Mouse (Mus musculus) lung, embryonic 14.5 days (tissue): ENCODE results near the gene Hps1. TPM values are rescaled to one million over a fixed set of nuclear protein-coding genes. Genes with fewer than 3 reads are reported as not detected.
A peak's percentile ranks its signal among the peaks of the same experiment; 100 is the strongest.

Experiments
- ATAC-seq: fragments of 200-750 bp; cut with Nextera tagmentation; 2 replicates; pipeline ENCODE4 v1.8.0; 2017; ENCODE audit warnings: mild to moderate bottlenecking, moderate TSS enrichment, moderate library complexity; ENCODE audit not compliant: insufficient read depth
- DNase-seq: peaks from one replicate; pipeline ENCODE4 v3.0.0-alpha.2; 2015
- H3K27ac ChIP-seq: fragments of 300-500 bp; sonication (generic); 2 replicates; pipeline ENCODE4 v1.5.1; 2014; ENCODE audit warnings: low read depth, mild to moderate bottlenecking, moderate library complexity
- H3K27me3 ChIP-seq: fragments of 300-500 bp; sonication (generic); 2 replicates; pipeline ENCODE4 v1.6.1; 2014; ENCODE audit warnings: low read length, control low read depth; ENCODE audit not compliant: insufficient read depth
- H3K36me3 ChIP-seq: fragments of 300-500 bp; sonication (generic); 2 replicates; pipeline ENCODE4 v1.6.1; 2014; ENCODE audit warnings: control low read depth; ENCODE audit not compliant: insufficient read depth
- H3K4me1 ChIP-seq: fragments of 300-500 bp; sonication (generic); 2 replicates; pipeline ENCODE4 v1.6.1; 2014; ENCODE audit warnings: antibody characterized with exemption, control low read depth; ENCODE audit not compliant: insufficient read depth
- H3K4me2 ChIP-seq: fragments of 300-500 bp; sonication (generic); 2 replicates; pipeline ENCODE4 v1.6.1; 2014; ENCODE audit warnings: mild to moderate bottlenecking
- H3K4me3 ChIP-seq: fragments of 300-500 bp; sonication (generic); 2 replicates; pipeline ENCODE4 v1.5.1; 2014; ENCODE audit warnings: low read depth, low read length
- H3K9ac ChIP-seq: fragments of 300-500 bp; sonication (generic); 2 replicates; pipeline ENCODE4 v1.6.1; 2014
- H3K9me3 ChIP-seq: fragments of 300-500 bp; sonication (generic); 2 replicates; pipeline ENCODE4 v1.6.1; 2016; ENCODE audit warnings: low read depth, low read length, control low read depth
- CTCF ChIP-seq: IDR thresholded peaks from 2 replicates; pipeline ENCODE4 v1.5.1; 2016; ENCODE audit warnings: antibody characterized with exemption, low read depth
- WGBS: fragments of 180-500 bp; shearing (Covaris S2); extraction: QIAGEN DNeasy Blood & Tissue Kit; methylation state at CpG from one replicate; pipeline ENCODE4 v1.1.7; 2014; 5-methylcytosine and 5-hydroxymethylcytosine counted together
- polyA plus RNA-seq: library from polyadenylated mRNA; unstranded; fragments of >200 nt; fragmentation: Nextera tagmentation; extraction: Ambion mirVana; gene quantifications from 2 replicates; pipeline ENCODE4 v1.2.1, GENCODE M21; 2014

Hps1 gene
- polyA plus RNA-seq: 13.7 and 14.8 TPM in 2 replicates

GRCm38 (mm10) chr19:42779531-42780155 is at the start of gene Hps1:
Hps1 (minus strand) TSS chr19:42779978.
- Histone ChIP-seq H3K9me3 (no peaks in the 10 kb centered on the region), H3K4me2 (peak within 1 kb of the TSS; percentile 74), H3K36me3 (no peaks in the 10 kb centered on the region), H3K9ac (peak within 1 kb of the TSS; percentile 71), H3K27me3 (no peaks in the 10 kb centered on the region), H3K4me3 (peak within 1 kb of the TSS; percentile 65), H3K27ac (peak within 1 kb of the TSS; percentile 88), H3K4me1 (peaks cover 5% of the 10 kb centered on the region; the same call in 1 of the 2 replicates)
- DNase-seq (peak; percentile 98), ATAC-seq (peak; percentile 99)
- no peak; the same call in 1 of the 2 replicates for TF ChIP-seq CTCF
- WGBS: under 1% methylated on average over 43 of the region's 43 CpGs

DNA sequence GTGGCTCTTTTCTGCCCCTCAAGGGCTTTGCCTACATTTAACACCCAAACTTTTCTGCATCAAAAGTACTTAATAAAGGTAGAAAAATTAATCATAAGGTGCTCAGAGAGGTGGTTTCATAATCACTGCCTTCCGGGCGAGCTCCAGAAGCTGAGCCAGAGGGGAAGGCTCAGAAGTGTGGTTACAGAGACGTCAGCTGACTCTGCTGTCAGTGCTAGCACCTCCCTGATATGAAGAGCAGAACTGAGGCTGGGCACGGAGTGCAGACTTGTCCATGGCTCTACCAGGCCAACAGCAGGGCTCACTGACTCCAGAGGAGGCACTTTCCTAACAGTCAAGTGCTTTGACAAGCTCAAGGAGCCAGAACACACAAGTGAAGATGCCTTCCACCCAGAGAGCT is 49.4 kb upstream of the Hps1 start:
- no peak overlapping the region for H3K4me2 ChIP-seq
- H3K27ac ChIP-seq: no peak overlapping the region
- H3K4me3 ChIP-seq: no peak overlapping the region
- H3K27me3 ChIP-seq: no peaks in the 10 kb centered on the region
- no peak for TF ChIP-seq CTCF
- H3K4me1 ChIP-seq: 0 out of 2 replicates have a peak, but pooled peaks cover 3% of the 10 kb centered on the region
- ATAC-seq: no peak
- WGBS: 44% methylated on average over 4 of the region's 4 CpGs
- no peaks in the 10 kb centered on the region for H3K9me3 ChIP-seq
- H3K36me3 ChIP-seq: no peaks in the 10 kb centered on the region
- no peak overlapping the region for H3K9ac ChIP-seq
- DNase-seq: no peak

DNA sequence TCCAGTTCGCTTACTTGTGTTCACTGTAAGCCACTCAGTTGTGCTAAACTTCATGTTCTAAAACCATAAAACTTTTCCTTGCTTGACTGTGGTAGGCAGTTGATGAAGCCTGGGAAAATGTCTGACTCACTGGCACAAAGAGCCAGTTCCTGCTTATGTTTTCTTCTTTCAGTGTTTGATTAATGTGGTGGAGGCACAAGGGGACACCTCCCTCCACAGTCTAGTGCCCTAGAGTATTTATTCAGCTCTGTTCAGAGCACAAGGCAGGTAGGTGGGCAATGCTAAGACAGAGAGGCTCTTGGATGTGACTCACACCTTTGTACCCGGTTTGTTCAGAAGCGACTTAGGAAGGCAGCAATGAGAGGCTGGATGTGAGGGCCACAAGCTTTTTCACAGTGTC is 48.1 kb upstream of the Hps1 start:
- peak overlapping the region; percentile 7; the same call in 1 of the 2 replicates for H3K27ac ChIP-seq

DNA sequence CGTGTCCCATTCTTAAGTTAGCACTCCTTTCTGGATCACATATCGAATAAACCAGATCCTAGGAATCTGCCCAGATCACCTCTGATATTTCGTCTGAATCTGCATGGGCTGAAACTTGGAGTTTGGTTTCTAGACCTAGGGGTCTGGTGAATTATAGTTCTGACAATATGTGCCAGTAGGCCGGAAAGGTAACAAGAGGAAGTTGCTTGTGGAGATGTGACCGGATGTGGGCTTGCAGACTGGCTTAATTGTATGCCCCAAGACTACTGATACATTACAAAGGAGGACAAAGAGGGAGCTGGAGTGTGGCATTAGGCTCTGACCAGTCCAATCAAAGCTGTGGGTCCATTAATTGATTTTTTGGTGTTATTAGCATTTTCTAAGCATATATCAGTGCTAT is 40.3 kb upstream of the Hps1 start:
- Histone ChIP-seq H3K9me3 (no peaks in the 10 kb centered on the region), H3K4me1 (no peaks in the 10 kb centered on the region), H3K27me3 (no peaks in the 10 kb centered on the region), H3K27ac (no peak overlapping the region), H3K36me3 (no peaks in the 10 kb centered on the region), H3K4me3 (no peak overlapping the region), H3K9ac (no peak overlapping the region), H3K4me2 (no peak overlapping the region)
- no peak for DNase-seq
- WGBS: 87% methylated on average over 5 of the region's 5 CpGs
- ATAC-seq: no peak
- no peak for TF ChIP-seq CTCF

More for the DNA sequence above, 48.1 kb upstream of the Hps1 start:
- H3K27me3 ChIP-seq: no peaks in the 10 kb centered on the region
- no peak for TF ChIP-seq CTCF
- H3K4me2 ChIP-seq: no peak overlapping the region
- no peak overlapping the region for H3K9ac ChIP-seq
- 0 out of 2 replicates have a peak, but pooled peaks cover 3% of the 10 kb centered on the region for H3K4me1 ChIP-seq
- DNase-seq (no peak), ATAC-seq (no peak)
- 66% methylated on average over 3 of the region's 3 CpGs for WGBS
- no peak overlapping the region for H3K4me3 ChIP-seq
- no peaks in the 10 kb centered on the region for H3K36me3 ChIP-seq
- no peaks in the 10 kb centered on the region for H3K9me3 ChIP-seq

GRCm38 (mm10) chr19:42817761-42818160 is 38.0 kb upstream of the Hps1 start:
- ATAC-seq: no peak

GRCm38 (mm10) chr19:42816261-42816660 is 36.5 kb upstream of the Hps1 start:
- no peak for TF ChIP-seq CTCF
- no peak overlapping the region for H3K9ac ChIP-seq
- ATAC-seq: no peak
- no peaks in the 10 kb centered on the region for H3K27me3 ChIP-seq
- no peak overlapping the region for H3K4me3 ChIP-seq
- no peaks in the 10 kb centered on the region for H3K4me1 ChIP-seq
- DNase-seq: no peak
- H3K9me3 ChIP-seq: no peaks in the 10 kb centered on the region
- H3K27ac ChIP-seq: no peak overlapping the region
- no peaks in the 10 kb centered on the region for H3K36me3 ChIP-seq
- no peak overlapping the region for H3K4me2 ChIP-seq
- WGBS: 74% methylated on average over 2 of the region's 2 CpGs

More at GRCm38 (mm10) chr19:42817761-42818160, 38.0 kb upstream of the Hps1 start:
- no peak overlapping the region for H3K4me3 ChIP-seq
- no peak for DNase-seq
- no peak for TF ChIP-seq CTCF
- no peaks in the 10 kb centered on the region for H3K4me1 ChIP-seq
- no peaks in the 10 kb centered on the region for H3K36me3 ChIP-seq
- WGBS: 72% methylated on average over 2 of the region's 2 CpGs
- no peak overlapping the region for H3K9ac ChIP-seq
- H3K27ac ChIP-seq: no peak overlapping the region
- H3K9me3 ChIP-seq: no peaks in the 10 kb centered on the region
- H3K4me2 ChIP-seq: no peak overlapping the region
- no peaks in the 10 kb centered on the region for H3K27me3 ChIP-seq

DNA sequence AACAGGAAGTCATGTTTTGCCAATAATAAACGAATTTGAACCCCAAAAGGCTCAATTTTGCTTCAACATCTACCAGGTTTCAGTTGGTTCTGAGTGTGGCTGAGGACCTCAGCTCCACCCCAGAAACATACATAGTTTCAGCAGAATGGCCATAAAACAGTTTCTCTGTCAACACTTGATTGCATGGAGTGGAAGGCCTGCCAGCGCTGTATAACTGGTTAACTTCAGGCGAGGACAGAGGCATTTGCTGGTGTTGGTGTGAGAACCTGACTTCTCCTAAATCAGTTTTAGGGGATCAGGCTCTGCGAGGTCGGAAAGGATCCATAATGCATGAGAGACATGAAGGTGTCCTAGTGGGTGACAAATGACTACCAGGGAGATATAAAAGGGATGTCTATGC is 30.4 kb upstream of the Hps1 start:
- WGBS: 61% methylated on average over 5 of the region's 5 CpGs
- ATAC-seq (no peak), DNase-seq (no peak)
- no peaks in the 10 kb centered on the region for H3K27me3 ChIP-seq
- H3K4me2 ChIP-seq: no peak overlapping the region
- H3K27ac ChIP-seq: no peak overlapping the region
- H3K36me3 ChIP-seq: no peaks in the 10 kb centered on the region
- H3K9me3 ChIP-seq: no peaks in the 10 kb centered on the region
- no peak overlapping the region for H3K9ac ChIP-seq
- no peak for TF ChIP-seq CTCF
- no peak overlapping the region for H3K4me3 ChIP-seq
- H3K4me1 ChIP-seq: no peaks in the 10 kb centered on the region
